Mouse (Mus musculus) intestine, postnatal 0 days (tissue): ENCODE data around the gene Itgb3bp. TPM values are rescaled to one million over a fixed set of nuclear protein-coding genes. Genes with fewer than 3 reads are reported as not detected.

Experiments
- ATAC-seq: fragments of 200-750 bp; cut with Nextera tagmentation; 2 replicates; pipeline ENCODE4 v1.8.0; 2017; ENCODE audit warnings: mild to moderate bottlenecking, moderate TSS enrichment, moderate library complexity
- H3K27ac ChIP-seq: fragments of 300-500 bp; sonication (generic); 2 replicates; pipeline ENCODE4 v1.5.1; 2014; ENCODE audit warnings: mild to moderate bottlenecking, low read depth, low read length, moderate library complexity
- H3K27me3 ChIP-seq: fragments of 300-500 bp; sonication (generic); replicated peaks from 2 replicates; pipeline ENCODE4 v1.6.1; 2014; ENCODE audit warnings: low read length, mixed read lengths; ENCODE audit not compliant: control insufficient read depth, insufficient read depth
- H3K36me3 ChIP-seq: fragments of 300-500 bp; sonication (generic); 2 replicates; pipeline ENCODE4 v1.6.1; 2014; ENCODE audit warnings: mild to moderate bottlenecking, moderate library complexity; ENCODE audit not compliant: control insufficient read depth, insufficient read depth
- H3K4me1 ChIP-seq: fragments of 300-500 bp; sonication (generic); replicated peaks from 2 replicates; pipeline ENCODE4 v1.6.1; 2014; ENCODE audit warnings: antibody characterized with exemption, low read length, mixed read lengths; ENCODE audit not compliant: control insufficient read depth, insufficient read depth
- H3K4me2 ChIP-seq: fragments of 300-500 bp; sonication (generic); replicated peaks from 2 replicates; pipeline ENCODE4 v1.6.1; 2014; ENCODE audit warnings: low read depth, mild to moderate bottlenecking, moderate library complexity
- H3K4me3 ChIP-seq: fragments of 300-500 bp; sonication (generic); 2 replicates; pipeline ENCODE4 v1.5.1; 2014; ENCODE audit warnings: low read depth, low read length
- H3K9ac ChIP-seq: fragments of 300-500 bp; sonication (generic); 2 replicates; pipeline ENCODE4 v1.6.1; 2014; ENCODE audit warnings: mild to moderate bottlenecking, low read depth, low read length
- H3K9me3 ChIP-seq: fragments of 300-500 bp; sonication (generic); 2 replicates; pipeline ENCODE4 v1.6.1; 2016; ENCODE audit warnings: mixed run types; ENCODE audit not compliant: control insufficient read depth
- CTCF ChIP-seq: sonication (generic); IDR thresholded peaks from 2 replicates; pipeline ENCODE4 v1.5.1; 2016; ENCODE audit warnings: low read depth, mild to moderate bottlenecking, control low read depth, antibody characterized with exemption, moderate library complexity
- WGBS: fragments of 180-500 bp; shearing (Covaris S2); extraction: QIAGEN DNeasy Blood & Tissue Kit; methylation state at CpG from one replicate; pipeline ENCODE4 v1.1.7; 2014; 5-methylcytosine and 5-hydroxymethylcytosine counted together
- polyA plus RNA-seq: library from polyadenylated mRNA; unstranded; fragments of >200 nt; fragmentation: Nextera tagmentation; extraction: Ambion mirVana; gene quantifications from 2 replicates; pipeline ENCODE4 v1.2.1, GENCODE M21; 2015

Gene Itgb3bp
- polyA plus RNA-seq, 1 experiment from 2014 or later = 22.4 TPM

DNA sequence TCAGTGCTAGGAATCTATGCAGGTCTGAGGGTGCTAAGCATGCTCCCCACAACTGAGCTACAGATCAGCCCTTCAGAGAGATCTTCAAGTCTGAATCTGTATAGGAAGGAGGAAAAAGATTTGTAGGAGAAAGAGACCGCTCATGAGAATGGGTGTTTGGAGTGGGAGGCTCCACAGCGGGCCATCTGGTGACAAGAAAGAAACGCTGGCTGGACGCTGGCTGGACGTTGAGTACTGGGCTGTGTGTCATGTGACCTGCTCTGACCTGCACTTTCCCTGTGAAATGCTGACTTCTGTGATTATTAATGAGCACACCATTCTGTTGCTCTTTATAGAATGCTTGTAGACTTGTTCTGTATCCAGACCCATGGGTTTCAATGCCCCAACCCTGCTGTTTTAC is 39.7 kb upstream of the Itgb3bp start:
- no peak for ATAC-seq
- H3K27ac ChIP-seq = no peak overlapping the region

DNA sequence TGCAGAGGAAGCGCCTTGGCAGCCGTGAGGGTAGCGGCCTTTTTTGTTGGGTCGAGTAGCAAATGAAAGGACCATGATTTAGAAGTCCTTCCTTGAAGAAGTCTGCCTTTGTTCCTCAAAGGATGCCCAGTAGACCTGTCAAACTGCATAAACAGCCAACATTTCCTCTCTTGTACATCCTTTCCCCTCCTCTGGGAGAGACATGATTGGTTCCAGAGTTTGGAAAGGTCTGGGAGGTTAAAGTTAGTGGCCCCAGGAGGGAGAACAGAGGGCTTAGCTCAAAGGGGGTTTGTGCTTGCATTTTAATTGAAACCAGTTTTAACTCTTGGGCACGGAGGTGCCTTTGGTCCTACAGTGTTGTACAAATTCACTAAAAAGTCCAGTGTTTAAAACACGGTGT is 36.9 kb upstream of the Itgb3bp start:
- no peak for ATAC-seq
- 86% methylated on average over 6 of the region's 6 CpGs for WGBS
- Histone ChIP-seq H3K4me1 (no peaks in the 10 kb centered on the region), H3K9ac (no peak overlapping the region), H3K9me3 (no peaks in the 10 kb centered on the region), H3K4me2 (no peak overlapping the region), H3K36me3 (peaks cover 72% of the 10 kb centered on the region), H3K27ac (no peak overlapping the region), H3K27me3 (no peaks in the 10 kb centered on the region), H3K4me3 (no peak overlapping the region)
- no peak for TF ChIP-seq CTCF

More for the DNA sequence above, 39.7 kb upstream of the Itgb3bp start:
- H3K36me3 ChIP-seq = peaks cover 77% of the 10 kb centered on the region
- no peak overlapping the region for H3K9ac ChIP-seq
- H3K27me3 ChIP-seq = no peaks in the 10 kb centered on the region
- no peaks in the 10 kb centered on the region for H3K4me1 ChIP-seq
- 59% methylated on average over 5 of the region's 5 CpGs for WGBS
- no peak overlapping the region for H3K4me2 ChIP-seq
- H3K4me3 ChIP-seq = no peak overlapping the region
- TF ChIP-seq CTCF = no peak
- no peaks in the 10 kb centered on the region for H3K9me3 ChIP-seq

DNA sequence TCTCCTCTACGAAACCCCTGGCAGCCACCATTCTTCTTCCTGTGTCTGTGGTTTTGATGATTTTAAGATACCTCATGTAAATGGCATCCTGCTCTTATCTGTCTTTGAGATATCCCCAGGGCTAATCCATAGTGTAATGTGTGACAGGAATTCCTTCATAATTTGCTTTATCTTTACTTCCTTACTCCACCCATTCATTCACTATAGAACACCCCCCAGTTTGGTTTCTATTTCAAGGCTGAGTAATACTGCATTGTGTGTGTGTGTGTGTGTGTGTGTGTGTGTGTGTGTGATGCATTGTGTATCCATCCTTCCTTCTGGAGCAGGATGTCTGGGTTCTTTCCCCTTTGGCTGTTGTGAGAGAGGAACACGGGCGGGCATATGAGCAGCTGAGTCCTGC is 29.7 kb upstream of the Itgb3bp start:
- H3K36me3 ChIP-seq = peaks cover 15% of the 10 kb centered on the region
- no peaks in the 10 kb centered on the region for H3K27me3 ChIP-seq
- H3K4me3 ChIP-seq = no peak overlapping the region
- WGBS = 77% methylated on average over 3 of the region's 3 CpGs
- no peak overlapping the region for H3K9ac ChIP-seq
- TF ChIP-seq CTCF = no peak
- H3K27ac ChIP-seq = no peak overlapping the region
- ATAC-seq = no peak
- H3K9me3 ChIP-seq = no peaks in the 10 kb centered on the region
- no peak overlapping the region for H3K4me2 ChIP-seq
- H3K4me1 ChIP-seq = no peaks in the 10 kb centered on the region

DNA sequence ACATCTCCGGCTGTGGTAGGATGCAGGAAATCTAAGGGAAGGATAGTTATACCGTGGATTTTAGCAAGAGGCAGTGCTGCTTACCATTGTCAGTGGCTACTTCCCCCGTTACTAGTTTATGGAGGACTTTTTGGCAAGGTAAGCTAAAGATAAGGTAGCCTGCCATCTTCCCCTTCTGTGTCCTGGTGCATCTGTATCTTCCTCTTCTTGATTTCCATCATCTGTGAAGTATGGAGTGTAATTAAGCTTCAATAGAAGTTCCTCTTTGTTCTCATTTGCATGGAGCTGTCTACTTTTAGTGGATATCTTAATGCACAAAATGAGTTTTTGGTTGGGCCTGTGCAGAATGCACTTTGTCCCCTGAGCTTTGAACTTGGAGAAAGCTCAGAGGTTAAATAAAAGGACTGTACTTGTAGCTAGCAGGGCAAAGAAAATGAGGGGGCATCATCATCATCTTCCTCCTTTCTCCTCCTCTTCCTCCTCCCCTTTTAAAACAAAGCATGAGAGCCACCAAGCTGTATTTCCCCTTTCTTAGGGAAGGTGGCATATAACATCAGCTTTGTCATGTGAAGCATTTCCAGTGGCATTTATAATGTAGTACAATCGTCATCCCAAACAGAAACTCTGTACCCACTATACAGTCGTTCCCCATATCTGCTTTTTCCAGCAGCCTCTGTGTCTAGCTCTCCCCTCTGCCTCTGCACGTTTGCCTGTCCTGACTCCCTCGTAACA is 28.6 kb upstream of the Itgb3bp start:
- no peak overlapping the region for H3K9ac ChIP-seq
- H3K4me3 ChIP-seq = no peak overlapping the region
- H3K27ac ChIP-seq = no peak overlapping the region
- no peak overlapping the region for H3K4me2 ChIP-seq
- WGBS = 77% methylated on average over 7 of the region's 7 CpGs
- no peaks in the 10 kb centered on the region for H3K9me3 ChIP-seq
- peaks cover 5% of the 10 kb centered on the region; the same call in 1 of the 2 replicates for H3K36me3 ChIP-seq
- ATAC-seq = no peak
- no peaks in the 10 kb centered on the region for H3K4me1 ChIP-seq
- no peaks in the 10 kb centered on the region for H3K27me3 ChIP-seq
- no peak for TF ChIP-seq CTCF

DNA sequence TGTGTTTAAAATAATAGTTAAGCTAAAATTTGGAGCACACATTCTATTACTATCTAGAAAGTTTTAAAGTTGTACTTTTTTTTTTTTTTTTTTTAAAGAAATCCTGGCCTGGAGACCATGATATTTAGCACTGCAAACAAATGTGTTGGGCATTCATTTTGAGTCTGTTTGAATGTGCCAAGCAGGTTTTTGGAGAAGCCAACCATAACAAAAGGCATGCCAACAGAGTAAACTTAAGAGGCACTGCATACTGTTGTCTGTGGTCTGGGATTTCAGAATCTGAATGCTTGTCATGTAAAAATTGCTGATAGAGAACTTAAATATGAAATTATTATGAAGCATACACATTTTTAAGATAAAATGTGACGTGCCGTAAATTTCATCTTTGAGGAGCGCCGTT is 27.6 kb upstream of the Itgb3bp start:
- Histone ChIP-seq H3K4me3 (no peak overlapping the region), H3K27ac (no peak overlapping the region), H3K27me3 (no peaks in the 10 kb centered on the region), H3K36me3 (peaks cover 4% of the 10 kb centered on the region; the same call in 1 of the 2 replicates), H3K9me3 (no peaks in the 10 kb centered on the region), H3K4me1 (no peaks in the 10 kb centered on the region), H3K4me2 (no peak overlapping the region), H3K9ac (no peak overlapping the region)
- no peak for ATAC-seq
- WGBS = 87% methylated on average over 4 of the region's 4 CpGs
- no peak for TF ChIP-seq CTCF

DNA sequence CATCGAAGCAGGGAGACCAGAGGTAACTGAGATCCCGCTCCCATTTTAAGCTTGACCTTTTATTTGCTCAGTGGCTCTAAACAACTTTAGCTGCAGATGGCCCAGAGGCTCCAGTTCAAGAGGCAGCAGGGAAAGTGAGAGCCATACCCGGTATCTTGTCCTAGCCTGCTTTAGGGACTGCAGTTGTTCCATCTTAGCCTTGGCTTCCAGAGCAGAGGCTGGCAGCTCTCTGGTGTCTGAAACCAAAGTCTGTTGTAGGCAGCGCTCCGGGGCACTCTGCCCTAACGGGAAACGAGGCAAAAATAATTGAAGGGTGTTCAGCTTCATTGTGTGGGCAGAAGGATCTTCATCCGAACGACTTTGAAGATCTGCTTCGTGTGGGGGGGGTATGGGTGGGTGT is 25.8 kb upstream of the Itgb3bp start:
- no peak for TF ChIP-seq CTCF
- Histone ChIP-seq H3K9me3 (no peaks in the 10 kb centered on the region), H3K4me1 (no peaks in the 10 kb centered on the region), H3K4me2 (no peak overlapping the region), H3K27me3 (no peaks in the 10 kb centered on the region), H3K4me3 (no peak overlapping the region), H3K9ac (no peak overlapping the region), H3K27ac (no peak overlapping the region), H3K36me3 (0 out of 2 replicates have a peak, but pooled peaks cover 7% of the 10 kb centered on the region)
- 91% methylated on average over 10 of the region's 10 CpGs for WGBS
- no peak for ATAC-seq
